Mouse (Mus musculus): ENCODE measurements around the gene Hhat. TPM values are rescaled to one million over a fixed set of nuclear protein-coding genes. Genes with fewer than 3 reads are reported as not detected.

Hhat gene
- total and polyA plus RNA-seq, 3 experiments, result 0.39 to 1.0 TPM; not detected in 1

DNA sequence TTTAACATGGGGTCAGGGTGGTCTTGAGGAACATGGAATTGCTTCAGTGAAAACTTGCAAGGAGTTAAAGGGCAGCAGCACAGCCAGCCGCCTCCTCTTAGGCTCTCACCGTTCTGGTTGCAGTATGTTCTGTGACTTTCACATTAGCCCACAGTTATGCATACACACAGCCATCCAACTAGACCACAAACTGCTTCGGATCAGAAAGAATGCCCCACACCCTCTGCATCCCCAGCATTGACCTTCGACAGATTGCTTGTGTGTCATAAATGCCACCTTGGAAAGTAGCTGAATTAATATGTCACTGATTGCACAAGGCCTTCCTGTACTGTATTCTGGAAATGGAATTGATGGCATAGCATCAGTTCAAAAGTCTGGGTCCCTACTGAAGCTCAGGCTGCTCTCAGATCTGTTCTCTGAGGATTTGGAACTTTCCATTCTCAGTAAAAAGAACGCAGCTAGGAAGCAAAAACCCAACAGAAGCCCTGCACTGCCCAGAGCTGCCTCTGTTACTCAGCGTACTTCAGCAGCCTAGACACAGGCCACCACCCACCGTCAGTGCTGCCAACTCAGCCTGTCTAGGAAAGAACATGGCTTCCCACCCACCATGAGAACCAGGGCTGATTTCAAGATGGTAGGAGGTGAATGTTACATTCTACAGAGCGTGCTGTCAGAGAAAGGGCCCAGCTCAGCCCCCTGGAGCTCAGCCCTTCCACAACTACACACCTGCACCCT lies 70.5 kb downstream of the Hhat start:
- Histone ChIP-seq H3K4me1 (ENCODE audit: control insufficient read depth in 1 of 2, insufficient read depth in 2 of 2, low read length in 2 of 2) (no peaks in the 10 kb centered on the region), H3K4me3 (ENCODE audit: control insufficient read depth in 1 of 2, insufficient read depth in 1 of 2, low read depth in 2 of 2, low read length in 2 of 2) (no peak overlapping the region), H3K9me3 (replicated peaks; ENCODE audit: insufficient read depth, low read length) (no peaks in the 10 kb centered on the region), H3K27ac (ENCODE audit: control insufficient read depth, low read depth, low read length) (no peak overlapping the region), H3K36me3 (ENCODE audit: control insufficient read depth in 1 of 2, insufficient read depth in 2 of 2, low read length in 2 of 2) (no peaks in the 10 kb centered on the region), H3K27me3 (ENCODE audit: control insufficient read depth in 1 of 2, insufficient read depth in 2 of 2, low read length in 2 of 2) (no peaks in the 10 kb centered on the region; a peak in 1 of 4 replicates), H3K9ac (ENCODE audit: control insufficient read depth, low read depth, low read length, poor library complexity, severe bottlenecking) (no peak overlapping the region), H3K79me2 (ENCODE audit: control insufficient read depth, insufficient read depth, low read length, poor library complexity) (no peaks in the 10 kb centered on the region)
- no peak for DNase-seq (ENCODE audit: low read depth, low spot score)
- no peak for TF ChIP-seq TAL1 (IDR thresholded peaks at IDR 0.05; ENCODE audit: low read length)
- no peak for TF ChIP-seq ZNF384 (IDR thresholded peaks at IDR 0.05; ENCODE audit: low read depth, low read length)
- TF ChIP-seq RCOR1 (IDR thresholded peaks at IDR 0.05; ENCODE audit: low read depth, low read length), result no peak
- no peak for TF ChIP-seq MAX (IDR thresholded peaks at IDR 0.05; ENCODE audit: low read length)
- no peak for TF ChIP-seq POLR2AphosphoS5 (IDR thresholded peaks at IDR 0.05; ENCODE audit: borderline replicate concordance, low read depth, low read length)
- no peak for TF ChIP-seq EP300 (IDR thresholded peaks at IDR 0.05; ENCODE audit: low read depth in 1 of 2, low read length in 2 of 2)
- no peak for TF ChIP-seq E2F4 (IDR thresholded peaks at IDR 0.05; ENCODE audit: borderline replicate concordance, low read depth, low read length)
- TF ChIP-seq CHD2 (IDR thresholded peaks at IDR 0.05; ENCODE audit: low read length), result no peak
- TF ChIP-seq ZMIZ1 (IDR thresholded peaks at IDR 0.05; ENCODE audit: low read depth, low read length), result no peak
- no peak for TF ChIP-seq GATA1 (IDR thresholded peaks at IDR 0.05; ENCODE audit: low read depth, low read length)
- no peak for TF ChIP-seq NELFE (IDR thresholded peaks at IDR 0.05; ENCODE audit: low read depth, low read length)
- TF ChIP-seq SIN3A (IDR thresholded peaks at IDR 0.05; ENCODE audit: low read length), result no peak
- no peak for TF ChIP-seq ETS1 (IDR thresholded peaks at IDR 0.05; ENCODE audit: low read depth, low read length)
- TF ChIP-seq MEF2A (IDR thresholded peaks at IDR 0.05; ENCODE audit: extremely low read depth, insufficient replicate concordance, low read depth, low read length, poor library complexity, severe bottlenecking), result no peak
- no peak for TF ChIP-seq USF2 (IDR thresholded peaks at IDR 0.05; ENCODE audit: borderline replicate concordance in 1 of 2, insufficient read depth in 1 of 2, low read depth in 1 of 2, low read length in 2 of 2)
- no peak for TF ChIP-seq ELF1 (IDR thresholded peaks at IDR 0.05; ENCODE audit: low read depth, low read length)
- TF ChIP-seq KAT2A (conservative IDR thresholded peaks at IDR 0.05; ENCODE audit: low read depth, low read length), result no peak
- TF ChIP-seq CTCF (IDR thresholded peaks at IDR 0.05 in 2 of 3, conservative IDR thresholded peaks at IDR 0.05 in 1 of 3; ENCODE audit: control insufficient read depth in 1 of 3, insufficient read depth in 1 of 3, low read depth in 2 of 3, low read length in 3 of 3, poor library complexity in 1 of 3, severe bottlenecking in 1 of 3), result no peak
- no peak for TF ChIP-seq UBTF (IDR thresholded peaks at IDR 0.05; ENCODE audit: borderline replicate concordance, insufficient read depth, low read depth, low read length)
- no peak for TF ChIP-seq POLR2A (IDR thresholded peaks at IDR 0.05; ENCODE audit: control insufficient read depth in 1 of 2, insufficient read depth in 1 of 2, low read depth in 1 of 2, low read length in 2 of 2, poor library complexity in 1 of 2)

DNA sequence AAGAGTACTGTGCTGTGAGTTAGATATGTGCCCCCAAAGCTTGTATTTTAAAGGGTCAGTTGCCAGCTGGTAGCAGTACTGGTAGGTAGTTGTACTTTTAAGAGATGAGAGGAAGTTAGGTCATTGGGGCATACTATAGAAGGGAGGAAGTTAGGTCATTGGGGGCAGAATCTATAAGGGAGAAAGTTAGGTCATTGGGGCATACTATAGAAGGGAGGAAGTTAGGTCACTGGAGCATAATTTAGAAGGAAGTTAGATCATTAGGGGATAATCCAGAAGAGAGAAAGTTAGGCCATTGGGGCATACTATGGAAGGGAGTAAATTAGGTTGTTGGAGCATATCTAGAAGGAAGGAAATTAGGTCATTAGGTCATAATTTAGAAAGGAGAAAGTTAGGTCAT lies 71.9 kb downstream of the Hhat start:
- no peak overlapping the region for H3K9ac ChIP-seq (ENCODE audit: control insufficient read depth, low read depth, low read length, poor library complexity, severe bottlenecking)
- no peaks in the 10 kb centered on the region for H3K79me2 ChIP-seq (ENCODE audit: control insufficient read depth, insufficient read depth, low read length, poor library complexity)
- H3K27ac ChIP-seq (ENCODE audit: control insufficient read depth, low read depth, low read length), result no peak overlapping the region
- no peak for TF ChIP-seq ZNF384 (IDR thresholded peaks at IDR 0.05; ENCODE audit: low read depth, low read length)
- TF ChIP-seq MAFK (IDR thresholded peaks at IDR 0.05; ENCODE audit: borderline replicate concordance, low read depth, low read length), result no peak
- TF ChIP-seq ZC3H11A (IDR thresholded peaks at IDR 0.05; ENCODE audit: low read depth, low read length), result no peak
- TF ChIP-seq SIN3A (IDR thresholded peaks at IDR 0.05; ENCODE audit: low read length), result no peak
- TF ChIP-seq RAD21 (IDR thresholded peaks at IDR 0.05; ENCODE audit: low read depth, low read length), result no peak
- no peak for TF ChIP-seq GATA1 (IDR thresholded peaks at IDR 0.05; ENCODE audit: low read depth, low read length)
- no peak for TF ChIP-seq POLR2A (IDR thresholded peaks at IDR 0.05; ENCODE audit: control insufficient read depth in 1 of 2, insufficient read depth in 1 of 2, low read depth in 1 of 2, low read length in 2 of 2, poor library complexity in 1 of 2)
- no peak for TF ChIP-seq ELF1 (IDR thresholded peaks at IDR 0.05; ENCODE audit: low read depth, low read length)
- no peak for TF ChIP-seq SMC3 (IDR thresholded peaks at IDR 0.05; ENCODE audit: low read depth, low read length)
- no peak for TF ChIP-seq HCFC1 (IDR thresholded peaks at IDR 0.05; ENCODE audit: low read depth, low read length)
- no peak for TF ChIP-seq RCOR1 (IDR thresholded peaks at IDR 0.05; ENCODE audit: low read depth, low read length)
- no peak for TF ChIP-seq ZMIZ1 (IDR thresholded peaks at IDR 0.05; ENCODE audit: low read depth, low read length)
- TF ChIP-seq UBTF (IDR thresholded peaks at IDR 0.05; ENCODE audit: borderline replicate concordance, insufficient read depth, low read depth, low read length), result no peak
- no peak for DNase-seq (ENCODE audit: low read depth, low spot score)
- H3K4me1 ChIP-seq (ENCODE audit: control insufficient read depth in 1 of 2, insufficient read depth in 2 of 2, low read length in 2 of 2), result no peaks in the 10 kb centered on the region
- H3K36me3 ChIP-seq (ENCODE audit: control insufficient read depth in 1 of 2, insufficient read depth in 2 of 2, low read length in 2 of 2), result no peaks in the 10 kb centered on the region
- no peaks in the 10 kb centered on the region for H3K27me3 ChIP-seq (ENCODE audit: control insufficient read depth in 1 of 2, insufficient read depth in 2 of 2, low read length in 2 of 2)
- H3K9me3 ChIP-seq (replicated peaks; ENCODE audit: insufficient read depth, low read length), result no peaks in the 10 kb centered on the region
- H3K4me3 ChIP-seq (ENCODE audit: control insufficient read depth in 1 of 2, insufficient read depth in 1 of 2, low read depth in 2 of 2, low read length in 2 of 2), result no peak overlapping the region

Data from MEL (cell line).